Mouse (Mus musculus) layer of hippocampus, adult 9-11 months (tissue): Measurements from ENCODE around the gene Bfar.
A peak's percentile ranks its signal among the peaks of the same experiment; 100 is the strongest.
"Not testable (repeated sequence)": the region's sequence is repeated elsewhere in the genome, so short reads cannot be mapped to it uniquely, and the experiment has no call there.

Experiments used
- DNase-seq: peaks from one replicate; pipeline ENCODE4 v3.0.0; 2022

Gene Bfar

DNA sequence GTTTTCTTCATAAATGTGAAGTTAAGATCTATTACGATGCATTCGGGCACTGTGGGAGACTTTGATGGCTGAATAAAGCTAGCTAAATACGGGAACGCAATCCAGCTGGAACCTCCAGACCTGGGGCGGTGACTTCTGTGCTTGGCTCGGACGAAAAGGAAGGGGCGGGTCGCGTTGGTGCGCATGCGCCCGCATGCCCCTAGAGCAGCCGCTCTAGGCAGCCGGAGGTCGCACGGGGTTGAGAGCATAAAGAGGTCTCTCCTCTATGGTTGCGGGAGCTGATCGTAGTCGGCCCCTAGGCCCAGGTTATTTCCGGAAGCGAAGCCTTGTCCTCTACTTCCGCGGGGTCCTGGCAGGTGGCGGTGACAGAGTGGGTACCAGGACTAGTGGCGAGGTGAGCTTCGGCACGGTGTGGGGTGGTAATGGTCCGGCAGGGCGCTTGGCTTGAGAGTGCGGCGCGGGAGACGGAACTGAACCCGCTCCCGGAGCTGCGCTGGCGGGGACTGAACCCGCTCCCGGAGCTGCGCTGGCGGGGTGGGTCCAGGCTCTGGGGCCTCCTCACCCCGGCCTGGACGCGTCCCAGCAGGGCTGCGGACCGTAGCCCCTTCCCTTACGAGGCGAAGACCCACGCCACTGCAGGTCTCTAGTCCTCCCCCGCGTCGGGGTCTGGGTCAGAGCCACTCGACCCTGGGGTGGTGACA lies at the start of gene Bfar, which contains the start of gene 3110001I22Rik:
Bfar (plus strand) TSS at position 174 of the 701 bp plus-strand sequence.
3110001I22Rik (plus strand) TSS at position 245 of the 701 bp plus-strand sequence.
- DNase-seq: peak; percentile 95

DNA sequence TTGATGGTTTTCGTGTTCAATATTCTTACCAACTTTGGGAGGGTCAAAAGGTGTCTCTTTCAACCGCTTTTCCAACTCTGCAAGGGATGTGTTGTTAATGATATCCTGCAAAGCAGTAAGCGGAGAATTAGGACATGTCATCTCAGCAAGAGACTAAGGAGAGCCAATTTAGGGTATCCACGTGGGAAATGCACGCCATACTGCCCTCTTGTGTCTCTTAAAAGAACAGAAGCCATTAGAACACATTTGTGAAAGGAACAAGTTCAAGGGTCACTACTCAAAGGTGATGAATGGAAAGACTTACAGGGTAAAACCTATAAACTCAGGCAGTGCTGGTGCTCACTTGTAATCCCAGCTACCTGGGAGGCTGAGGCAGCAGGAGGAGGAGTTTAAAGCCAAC lies 43.3 kb upstream of the Bfar start:
- no peak for DNase-seq

GRCm38 (mm10) chr16:13638198-13638597 lies 33.5 kb upstream of the Bfar start:
- DNase-seq: not testable (repeated sequence)

- DNase-seq: no peak
Observed at GRCm38 (mm10) chr16:13639508-13639907, 32.1 kb upstream of the Bfar start.

- no peak for DNase-seq
Observed at GRCm38 (mm10) chr16:13640064-13640463, 31.6 kb upstream of the Bfar start.

DNA sequence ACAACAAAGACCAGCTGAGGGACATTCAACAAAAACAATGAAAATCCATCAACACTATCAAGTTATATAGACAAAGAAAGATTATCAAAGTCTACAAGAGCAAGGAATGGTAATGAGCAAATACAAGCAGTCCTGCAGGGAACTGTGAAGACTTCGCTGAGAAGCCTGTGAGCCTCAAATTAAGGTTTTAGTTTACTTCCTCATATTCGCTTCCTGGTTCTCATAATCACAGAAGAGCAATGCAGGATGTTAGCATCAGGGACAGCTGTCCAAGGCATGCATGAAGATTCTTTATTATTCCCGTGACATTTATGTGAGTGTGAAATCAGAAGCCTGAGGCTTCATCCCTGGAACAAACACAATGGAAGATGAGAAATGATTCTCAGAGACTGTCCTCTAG lies 27.2 kb upstream of the Bfar start:
- no peak for DNase-seq

DNA sequence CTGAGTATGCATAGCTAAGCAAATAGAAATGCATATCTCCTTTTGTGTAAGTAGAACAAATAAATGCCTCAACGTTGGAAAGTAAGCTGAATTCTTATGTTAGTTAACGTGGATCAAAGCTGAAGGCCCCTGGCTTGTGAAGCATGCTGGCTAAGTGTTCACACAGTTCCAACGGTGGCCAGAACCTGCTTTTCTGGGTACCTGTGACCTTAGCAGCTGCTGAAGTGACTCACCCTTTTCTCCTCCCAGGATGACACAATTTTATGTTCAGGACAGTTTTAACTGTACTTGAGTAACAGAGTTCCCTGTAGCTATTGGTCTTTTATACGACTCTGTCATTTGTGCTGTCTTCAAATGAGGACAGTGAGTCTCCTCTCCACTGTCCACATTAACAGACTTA lies 25.7 kb upstream of the Bfar start:
- DNase-seq: no peak

GRCm38 (mm10) chr16:13658886-13659285 lies 12.8 kb upstream of the Bfar start:
- no peak for DNase-seq

GRCm38 (mm10) chr16:13660736-13661135 lies 10.9 kb upstream of the Bfar start:
- DNase-seq: no peak

GRCm38 (mm10) chr16:13667878-13668343 lies 3.7 kb upstream of the Bfar start, which contains the start of gene Parn:
Gene Parn (minus strand): TSS chr16:13668170.
- DNase-seq: peak; percentile 95

GRCm38 (mm10) chr16:13668402-13669108 lies 3.1 kb upstream of the Bfar start:
- peak; percentile 14 for DNase-seq

DNA sequence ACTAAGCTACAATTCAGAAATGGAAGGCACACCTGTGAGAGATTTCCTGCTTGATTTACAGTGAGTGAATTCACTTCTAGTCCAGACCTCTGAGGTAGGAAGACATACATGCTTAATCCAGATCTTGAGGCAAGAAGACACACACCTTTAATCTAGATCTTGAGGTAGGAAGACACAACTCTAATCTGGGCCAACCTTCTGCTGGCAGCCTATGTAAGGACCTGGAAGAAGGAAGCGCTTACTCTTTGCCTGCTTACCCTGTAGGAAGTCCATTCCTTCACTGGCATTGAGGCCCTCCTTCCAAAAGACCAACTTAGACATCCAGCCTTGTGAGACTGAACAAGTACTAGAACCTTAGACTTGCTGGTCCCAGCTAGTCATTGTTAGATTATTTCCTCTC lies 2.4 kb upstream of the Bfar start:
- no peak for DNase-seq

- DNase-seq: not testable (repeated sequence)
Observed at GRCm38 (mm10) chr16:13670896-13671295, 762 bp upstream of the Bfar start.

GRCm38 (mm10) chr16:13672386-13672898 lies 784 bp downstream of the Bfar start:
- peak; percentile 14 for DNase-seq

DNA sequence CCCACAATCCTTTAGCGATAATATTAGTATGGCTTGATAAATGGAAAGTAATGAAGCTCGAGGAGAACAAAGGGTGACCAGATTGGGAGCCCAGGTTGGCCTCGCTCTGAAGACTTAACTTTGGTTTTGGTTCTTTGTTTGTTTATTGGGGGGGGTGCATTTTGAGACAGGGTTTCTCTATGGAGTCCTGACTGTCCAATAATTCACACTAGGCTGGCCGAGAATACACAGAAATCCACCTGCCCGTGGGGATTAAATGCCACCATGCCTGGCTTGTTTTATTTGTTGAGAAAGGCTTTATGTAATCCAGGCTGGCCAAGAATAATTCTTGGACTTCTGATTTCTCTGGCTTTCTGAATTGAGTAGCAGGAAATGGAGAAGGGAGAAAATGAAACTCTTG lies 1.5 kb downstream of the Bfar start:
- no peak for DNase-seq

GRCm38 (mm10) chr16:13674511-13674910 lies 2.9 kb downstream of the Bfar start:
- DNase-seq: no peak

DNA sequence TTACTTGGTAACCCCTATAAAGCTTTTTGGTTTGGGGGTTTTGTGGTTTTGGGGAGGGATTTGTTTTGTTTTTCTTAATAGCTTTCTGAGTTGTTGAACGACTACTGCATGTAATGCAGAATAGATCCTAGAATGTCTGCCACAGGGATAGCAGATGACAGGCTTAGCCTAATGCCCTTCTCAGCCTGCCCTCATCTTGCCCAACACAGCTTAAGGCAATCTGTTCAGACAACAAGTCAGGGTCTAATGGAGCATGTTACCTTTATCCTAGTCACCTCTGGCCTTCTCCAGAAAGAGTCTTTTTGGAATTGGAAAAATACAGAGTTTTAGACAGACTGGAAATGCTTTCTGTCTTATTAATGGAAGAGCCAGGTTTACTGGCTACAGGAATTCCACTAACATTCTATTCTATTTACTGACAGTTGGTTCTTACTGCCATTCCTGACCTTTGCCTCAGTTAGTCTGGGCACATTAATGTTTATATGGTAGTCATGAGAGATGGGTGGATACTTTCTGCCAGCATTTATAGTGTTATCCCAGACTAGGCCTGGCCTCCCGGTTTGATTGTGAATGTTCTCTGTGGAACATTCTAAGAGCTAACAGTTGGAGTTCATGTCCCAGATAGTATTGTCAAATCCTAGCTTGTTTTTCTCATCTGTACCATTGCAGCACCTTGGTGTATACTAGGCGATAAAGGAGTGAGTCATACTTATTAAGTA lies 7.1 kb downstream of the Bfar start:
- no peak for DNase-seq

- no peak for DNase-seq
Observed at GRCm38 (mm10) chr16:13698998-13699397, 27.3 kb downstream of the Bfar start.

GRCm38 (mm10) chr16:13702184-13702583 lies 30.5 kb downstream of the Bfar start:
- no peak for DNase-seq

GRCm38 (mm10) chr16:13704676-13705075 lies 33.0 kb downstream of the Bfar start:
- no peak for DNase-seq

GRCm38 (mm10) chr16:13714910-13715309 lies 43.3 kb downstream of the Bfar start:
- DNase-seq: no peak

DNA sequence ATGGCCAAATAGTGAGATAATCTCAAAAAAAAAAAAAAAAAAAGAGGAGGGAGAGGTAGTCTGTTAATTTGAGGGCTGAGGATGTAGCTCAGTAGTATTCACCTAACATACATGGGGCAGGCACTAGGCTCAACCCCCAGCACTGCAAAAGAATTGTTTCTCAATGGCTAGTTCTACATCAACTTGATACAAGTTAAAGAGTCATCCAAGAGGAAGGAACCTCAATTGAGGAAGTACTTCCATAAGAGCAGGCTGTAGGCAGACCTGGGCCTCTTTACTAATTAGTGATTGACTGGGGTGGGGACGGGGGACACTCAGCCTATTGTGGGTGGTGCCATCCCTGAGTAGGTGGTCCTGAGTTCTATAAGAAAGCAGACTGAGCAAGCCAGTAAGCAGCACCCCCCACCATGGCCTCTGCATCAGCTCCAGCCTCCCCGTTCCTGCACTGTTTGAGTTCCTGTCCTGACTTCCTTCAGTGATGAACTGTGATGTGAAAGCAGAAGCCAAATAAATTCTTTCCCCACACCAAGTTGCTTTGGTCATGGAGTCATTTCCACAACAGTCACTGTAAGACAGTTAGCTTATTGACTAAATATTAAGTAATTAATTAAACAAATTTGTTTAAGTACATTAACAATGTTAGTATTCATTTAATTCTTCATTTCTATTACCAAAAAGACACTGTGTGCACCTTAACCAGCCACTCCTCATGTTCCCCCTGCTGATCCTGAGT lies 45.3 kb downstream of the Bfar start:
- DNase-seq: no peak

DNA sequence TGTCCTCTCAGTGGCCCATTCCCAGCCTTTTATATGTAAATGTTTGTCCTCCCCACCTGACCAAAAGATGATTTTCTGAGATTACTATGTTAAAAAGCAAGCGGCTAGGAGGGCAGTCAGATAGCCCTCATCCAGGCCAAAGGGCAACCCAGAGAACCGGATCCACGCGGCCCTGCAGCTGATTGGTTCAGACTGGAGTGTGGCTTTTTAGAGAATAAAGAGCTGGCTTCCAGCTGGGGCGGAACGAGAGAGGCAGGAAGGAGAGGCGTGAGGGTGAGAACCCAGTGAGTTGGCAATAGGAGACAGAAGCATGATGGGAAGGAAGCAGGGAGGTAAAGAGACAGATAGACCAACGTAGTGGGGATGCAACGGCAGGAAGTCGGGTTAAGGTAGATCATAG lies 51.3 kb downstream of the Bfar start:
- no peak for DNase-seq
